Mouse (Mus musculus) CH12.LX (cell line): ENCODE results near the gene Faap24.

Experiments
- CHD1 ChIP-seq: IDR thresholded peaks from 2 replicates; pipeline ENCODE4 v1.6.1; 2012; ENCODE audit warnings: low read depth, low read length, improper control_type of control experiment, inconsistent platforms
- CHD2 ChIP-seq: IDR thresholded peaks from 2 replicates; pipeline ENCODE4 v1.6.1; 2011; ENCODE audit warnings: low read length, improper control_type of control experiment
- CTCF ChIP-seq, 2 experiments: IDR thresholded peaks in 1 of 2; conservative IDR thresholded peaks in 1 of 2; 2 replicates each; pipeline ENCODE4 v1.5.1; 2011 to 2012; ENCODE audit warnings: low read depth in 2 of 2, low read length in 2 of 2, improper control_type of control experiment in 1 of 2, inconsistent platforms in 1 of 2, mild to moderate bottlenecking in 1 of 2, moderate library complexity in 1 of 2
- EP300 ChIP-seq: IDR thresholded peaks from 2 replicates; pipeline ENCODE4 v1.6.1; 2011; ENCODE audit warnings: low read length, improper control_type of control experiment
- ETS1 ChIP-seq: conservative IDR thresholded peaks from 2 replicates; pipeline ENCODE4 v1.6.1; 2012; ENCODE audit warnings: low read depth, mild to moderate bottlenecking, inconsistent platforms, low read length, improper control_type of control experiment, moderate library complexity
- IRF4 ChIP-seq: IDR thresholded peaks from 2 replicates; pipeline ENCODE4 v1.6.1; 2014; ENCODE audit warnings: low read depth, mild to moderate bottlenecking, inconsistent platforms, low read length, improper control_type of control experiment
- MAX ChIP-seq: IDR thresholded peaks from 2 replicates; pipeline ENCODE4 v1.6.1; 2011; ENCODE audit warnings: low read length, improper control_type of control experiment
- POLR2A ChIP-seq: IDR thresholded peaks from 2 replicates; pipeline ENCODE4 v1.6.1; 2011; ENCODE audit warnings: low read depth, mild to moderate bottlenecking, improper control_type of control experiment, low read length
- SIN3A ChIP-seq: IDR thresholded peaks from 2 replicates; pipeline ENCODE4 v1.6.1; 2012; ENCODE audit warnings: low read length, improper control_type of control experiment, inconsistent platforms
- USF1 ChIP-seq: IDR thresholded peaks from 2 replicates; pipeline ENCODE4 v1.6.1; 2014; ENCODE audit warnings: low read depth, mild to moderate bottlenecking, inconsistent platforms, low read length, improper control_type of control experiment
- ZMIZ1 ChIP-seq: IDR thresholded peaks from 2 replicates; pipeline ENCODE4 v1.6.1; 2012; ENCODE audit warnings: low read depth, mild to moderate bottlenecking, inconsistent platforms, low read length, improper control_type of control experiment

DNA sequence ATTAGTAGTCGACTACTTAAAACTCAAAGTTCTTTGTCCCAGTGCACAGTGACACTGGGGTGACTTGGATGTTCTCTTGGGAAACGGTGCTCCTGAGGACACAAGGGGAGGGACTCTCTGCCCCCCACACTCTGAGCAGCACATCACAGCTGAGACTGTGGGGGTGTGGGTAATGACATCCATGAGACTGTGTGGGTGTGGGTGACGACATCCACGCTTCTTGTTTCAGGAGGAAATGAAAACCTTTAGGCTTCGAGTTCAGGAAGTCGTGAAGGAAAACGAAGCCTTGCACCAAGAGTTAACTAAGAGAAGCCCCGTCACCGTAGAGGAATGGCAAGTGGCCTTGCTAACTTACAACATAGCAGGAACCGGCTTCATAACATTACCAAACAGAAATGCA, 26.4 kb upstream of the Faap24 start:
- TF ChIP-seq POLR2A (no peak), CHD2 (no peak), EP300 (no peak), MAX (no peak), USF1 (no peak), ETS1 (no peak), SIN3A (no peak), CHD1 (no peak), IRF4 (no peak), CTCF (conservative IDR thresholded peaks at IDR 0.05 in 1 of 2, IDR thresholded peaks at IDR 0.05 in 1 of 2; ENCODE audit: low read depth in 2 of 2, low read length in 2 of 2) (no peak), ZMIZ1 (no peak)
